In the genomic region with DNA sequence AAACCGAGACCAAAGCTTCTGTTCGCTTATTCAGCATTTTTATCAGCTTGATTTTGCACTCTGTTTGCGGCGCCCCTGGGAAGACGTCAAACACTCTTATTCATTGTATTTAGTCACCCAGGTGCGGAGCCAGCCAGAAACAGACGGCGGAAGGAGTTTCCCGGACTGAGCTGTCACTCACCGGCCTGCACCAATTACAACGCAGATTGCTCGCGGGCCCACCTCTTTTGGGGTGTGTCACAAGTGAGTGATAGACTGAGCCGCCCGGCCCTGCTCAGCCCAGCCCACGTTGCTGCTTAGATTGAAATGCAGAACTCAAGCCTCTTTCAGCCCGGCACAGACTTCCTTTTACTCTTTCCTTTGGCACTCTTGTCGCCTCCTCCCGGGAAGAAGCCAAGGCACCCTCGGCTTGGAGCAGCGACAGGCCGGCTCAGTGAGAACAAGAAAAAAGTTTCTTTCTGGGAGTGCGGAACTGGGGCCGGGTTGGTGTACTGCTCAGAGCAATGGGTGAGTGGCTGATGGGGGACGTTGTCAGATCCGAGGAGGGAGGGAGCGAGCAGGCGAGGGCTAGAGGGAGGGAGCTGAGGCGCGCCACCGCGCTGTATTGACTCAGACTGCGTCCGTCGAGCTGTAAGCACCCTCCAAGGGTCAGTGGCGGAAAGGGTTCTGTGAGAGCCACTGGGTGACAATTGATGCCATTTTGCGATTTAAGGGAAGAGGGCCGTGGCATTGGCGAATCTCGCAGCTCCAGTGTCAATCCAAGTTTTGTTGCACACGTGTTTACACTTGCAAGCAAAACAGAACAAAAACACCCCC, we compare ENCODE assay signal across 8 mouse cellular contexts. TPM values are rescaled to one million over a fixed set of nuclear protein-coding genes. Genes with fewer than 3 reads are reported as not detected.
A peak's percentile ranks its signal among the peaks of the same experiment; 100 is the strongest.
DNase-seq lines count a peak whose midpoint lies in the region; ATAC-seq and TF ChIP-seq lines count a peak whose summit lies in the region.

No protein-coding gene starts in this region.

- ATAC-seq in heart, postnatal 0 days (ENCODE audit: insufficient read depth, low read depth) = peak; percentile 91

- peak; percentile 53 for DNase-seq in adrenal gland, adult 8-10 months
- DNase-seq in forebrain, embryonic 10.5 days (ENCODE audit: extremely low spot score, low spot score) = peak; percentile 90
- peak; percentile 43 for DNase-seq in heart, postnatal 0 days (ENCODE audit: low spot score)
- peak; percentile 73 for DNase-seq in kidney, postnatal 14 days
- DNase-seq in lung, postnatal 4 days = peak; percentile 79 to 82
- peak; percentile 81 for DNase-seq in testis, postnatal 10 days (ENCODE audit: low spot score)
- DNase-seq in adipocyte (ENCODE audit: low spot score) = no peak

- peak overlapping the region; percentile 71 for H3K4me3 ChIP-seq in E14TG2a.4 (replicated peaks; ENCODE audit: low read length)
- H3K4me3 ChIP-seq in forebrain, embryonic 10.5 days = peak overlapping the region; percentile 43
- H3K4me3 ChIP-seq in heart, postnatal 0 days (ENCODE audit: low read depth, low read length) = peak overlapping the region; percentile 37

- H3K4me1 ChIP-seq in E14TG2a.4 (replicated peaks; ENCODE audit: low read depth, low read length) = peaks cover 65% of the 10 kb centered on the region
- peaks cover 71% of the 10 kb centered on the region for H3K4me1 ChIP-seq in forebrain, embryonic 10.5 days
- peaks cover 3% of the 10 kb centered on the region; the same call in 1 of the 2 replicates for H3K4me1 ChIP-seq in heart, postnatal 0 days (ENCODE audit: control insufficient read depth, insufficient read depth)

- no peaks in the 10 kb centered on the region for H3K9me3 ChIP-seq in E14TG2a.4 (ENCODE audit: low read length)
- no peaks in the 10 kb centered on the region for H3K9me3 ChIP-seq in forebrain, embryonic 10.5 days
- no peaks in the 10 kb centered on the region for H3K9me3 ChIP-seq in heart, postnatal 0 days (replicated peaks; ENCODE audit: control insufficient read depth, low read length)

- H3K27ac ChIP-seq in forebrain, embryonic 10.5 days = no peak overlapping the region
- no peak overlapping the region for H3K27ac ChIP-seq in heart, postnatal 0 days (ENCODE audit: low read depth)

- H3K9ac ChIP-seq in heart, postnatal 0 days (replicated peaks; ENCODE audit: low read depth, low read length) = no peak overlapping the region

- TF ChIP-seq CTCF in E14TG2a.4 (conservative IDR thresholded peaks at IDR 0.05; ENCODE audit: low read length) = no peak
- TF ChIP-seq CTCF in heart, postnatal 0 days (IDR thresholded peaks at IDR 0.05; ENCODE audit: low read depth) = no peak

- TF ChIP-seq EP300 in heart, postnatal 0 days (IDR thresholded peaks at IDR 0.05; ENCODE audit: low read depth) = no peak

- H3K27me3 ChIP-seq in E14TG2a.4 (ENCODE audit: insufficient read depth, low read length) = peaks cover 96% of the 10 kb centered on the region
- peaks cover 100% of the 10 kb centered on the region for H3K27me3 ChIP-seq in forebrain, embryonic 10.5 days (ENCODE audit: poor library complexity, severe bottlenecking)
- H3K27me3 ChIP-seq in heart, postnatal 0 days (ENCODE audit: control insufficient read depth, insufficient read depth, low read length) = peaks cover 99% of the 10 kb centered on the region

- H3K36me3 ChIP-seq in E14TG2a.4 (ENCODE audit: insufficient read depth, low read length) = no peaks in the 10 kb centered on the region
- no peaks in the 10 kb centered on the region for H3K36me3 ChIP-seq in forebrain, embryonic 10.5 days (replicated peaks)
- no peaks in the 10 kb centered on the region for H3K36me3 ChIP-seq in heart, postnatal 0 days (replicated peaks; ENCODE audit: control insufficient read depth, insufficient read depth, low read length)

- H3K4me2 ChIP-seq in heart, postnatal 0 days (ENCODE audit: low read depth, low read length) = peak overlapping the region; percentile 55

- under 1% methylated on average over 41 of the region's 41 CpGs for WGBS in forebrain, embryonic 10.5 days
- WGBS in heart, postnatal 0 days = under 1% methylated on average over 41 of the region's 41 CpGs

RNA-seq across cellular contexts. Expression of gene Pax9, which starts 4.0 kb away (rescaled TPM):
- not detected for total RNA-seq in adrenal gland, adult 8-10 months (2022)
- 1.3 and 1.4 TPM in 2 replicates for polyA plus RNA-seq in forebrain, embryonic 10.5 days (2016; fragmentation: Nextera tagmentation; extraction: Ambion mirVana)
- total RNA-seq in heart, postnatal 0 days (2014; rRNA removed; ENCODE audit: low replicate concordance) = 0.12 TPM in 1 of 2 replicates, not detected in the other
- 0.10 and 0.12 TPM in 2 replicates for polyA plus RNA-seq in heart, postnatal 0 days (2015; fragmentation: Nextera tagmentation; extraction: Ambion mirVana)
